Mouse (Mus musculus) MN1 (cell line): Measurements from ENCODE around the gene Fcgr3.
"Not testable (repeated sequence)": the region's sequence is repeated elsewhere in the genome, so short reads cannot be mapped to it uniquely, and the experiment has no call there.

ENCODE experiments used
- DNase-seq: peaks from one replicate; pipeline ENCODE4 v3.0.0-alpha.2; 2016; ENCODE audit warnings: low spot score

The Fcgr3 gene

GRCm38 (mm10) chr1:171085718-171086117 is 21.0 kb upstream of the Fcgr3 start:
- no peak for DNase-seq

GRCm38 (mm10) chr1:171081512-171082231 is 16.9 kb upstream of the Fcgr3 start:
- not testable (repeated sequence) for DNase-seq

GRCm38 (mm10) chr1:171079825-171080224 is 15.1 kb upstream of the Fcgr3 start:
- not testable (repeated sequence) for DNase-seq

GRCm38 (mm10) chr1:171079345-171079744 is 14.6 kb upstream of the Fcgr3 start:
- not testable (repeated sequence) for DNase-seq

GRCm38 (mm10) chr1:171078419-171078818 is 13.7 kb upstream of the Fcgr3 start:
- DNase-seq: not testable (repeated sequence)

- not testable (repeated sequence) for DNase-seq
Measured at GRCm38 (mm10) chr1:171077955-171078354, 13.2 kb upstream of the Fcgr3 start.

- DNase-seq: not testable (repeated sequence)
Measured at GRCm38 (mm10) chr1:171077192-171077591, 12.5 kb upstream of the Fcgr3 start.

GRCm38 (mm10) chr1:171076176-171076575 is 11.4 kb upstream of the Fcgr3 start:
- not testable (repeated sequence) for DNase-seq

GRCm38 (mm10) chr1:171074283-171074682 is 9.5 kb upstream of the Fcgr3 start:
- peak; percentile 54 for DNase-seq

GRCm38 (mm10) chr1:171072217-171072616 is 7.5 kb upstream of the Fcgr3 start:
- not testable (repeated sequence) for DNase-seq

GRCm38 (mm10) chr1:171071726-171072125 is 7.0 kb upstream of the Fcgr3 start:
- DNase-seq: not testable (repeated sequence)

- DNase-seq: not testable (repeated sequence)
Measured at GRCm38 (mm10) chr1:171070879-171071278, 6.1 kb upstream of the Fcgr3 start.

- peak; percentile 27 for DNase-seq
Measured at GRCm38 (mm10) chr1:171069508-171069907, 4.8 kb upstream of the Fcgr3 start.

- DNase-seq: not testable (repeated sequence)
Measured at GRCm38 (mm10) chr1:171067928-171068327, 3.2 kb upstream of the Fcgr3 start.

- DNase-seq: not testable (repeated sequence)
Measured at GRCm38 (mm10) chr1:171066583-171066982, 1.8 kb upstream of the Fcgr3 start.

GRCm38 (mm10) chr1:171065768-171066167 is 1.0 kb upstream of the Fcgr3 start:
- DNase-seq: not testable (repeated sequence)

- not testable (repeated sequence) for DNase-seq
Measured at GRCm38 (mm10) chr1:171065243-171065587, 480 bp upstream of the Fcgr3 start.

- DNase-seq: not testable (repeated sequence)
Measured at GRCm38 (mm10) chr1:171063569-171064490, 905 bp downstream of the Fcgr3 start.

GRCm38 (mm10) chr1:171061566-171061965 is 3.2 kb downstream of the Fcgr3 start:
- DNase-seq: no peak

- no peak for DNase-seq
Measured at GRCm38 (mm10) chr1:171060392-171060791, 4.3 kb downstream of the Fcgr3 start.

- no peak for DNase-seq
Measured at GRCm38 (mm10) chr1:171059203-171059602, 5.5 kb downstream of the Fcgr3 start.

GRCm38 (mm10) chr1:171057253-171057652 is 7.5 kb downstream of the Fcgr3 start:
- DNase-seq: no peak

- no peak for DNase-seq
Measured at GRCm38 (mm10) chr1:171053305-171053704, 11.4 kb downstream of the Fcgr3 start.
